Mouse (Mus musculus) megakaryocyte, embryonic 14.5 days (primary cell): ENCODE measurements around the gene Slc16a9.

Source experiments
- FLI1 ChIP-seq: IDR thresholded peaks from 2 replicates; pipeline ENCODE4 v1.6.1; 2012; ENCODE audit warnings: low read length, inconsistent platforms, mixed read lengths
- GATA1 ChIP-seq: IDR thresholded peaks from 3 replicates; pipeline ENCODE4 v1.6.1; 2012; ENCODE audit warnings: mixed read lengths, low read length, inconsistent platforms, borderline replicate concordance

- TF ChIP-seq GATA1: no peak
- no peak for TF ChIP-seq FLI1
Observed at GRCm38 (mm10) chr10:70327331-70327730, 82.4 kb downstream of the Slc16a9 start.
